Mouse (Mus musculus): ENCODE results near the gene Tas1r2.

Tas1r2 gene

DNA sequence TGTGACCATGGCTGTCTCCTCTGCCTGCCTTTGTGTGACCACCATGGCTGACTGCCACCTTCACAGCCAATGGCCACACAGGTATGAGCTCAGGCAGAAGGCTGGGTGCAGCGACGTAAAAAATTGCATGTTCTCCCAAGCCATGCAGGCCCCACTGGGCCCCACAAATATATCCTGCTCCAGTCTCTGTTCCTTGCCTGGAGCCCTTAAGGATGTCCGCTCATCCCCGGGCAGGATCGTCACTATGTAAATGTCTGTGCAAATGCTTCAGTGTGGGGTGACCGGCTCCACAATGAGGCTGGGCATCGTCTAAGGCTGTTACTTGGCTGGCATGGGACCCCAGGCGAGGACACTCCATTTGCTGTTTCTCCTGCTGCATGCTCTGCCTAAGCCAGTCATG lies at the start of gene Tas1r2:
TSS of gene Tas1r2 (plus strand) at position 301 of the 400 bp plus-strand sequence.
- no peak for DNase-seq

GRCm38 (mm10) chr4:139605216-139605615 lies 48.1 kb upstream of the Tas1r2 start:
- DNase-seq: no peak

- DNase-seq: no peak
These were observed 46.6 kb upstream of the Tas1r2 start for GRCm38 (mm10) chr4:139606732-139607131.

DNA sequence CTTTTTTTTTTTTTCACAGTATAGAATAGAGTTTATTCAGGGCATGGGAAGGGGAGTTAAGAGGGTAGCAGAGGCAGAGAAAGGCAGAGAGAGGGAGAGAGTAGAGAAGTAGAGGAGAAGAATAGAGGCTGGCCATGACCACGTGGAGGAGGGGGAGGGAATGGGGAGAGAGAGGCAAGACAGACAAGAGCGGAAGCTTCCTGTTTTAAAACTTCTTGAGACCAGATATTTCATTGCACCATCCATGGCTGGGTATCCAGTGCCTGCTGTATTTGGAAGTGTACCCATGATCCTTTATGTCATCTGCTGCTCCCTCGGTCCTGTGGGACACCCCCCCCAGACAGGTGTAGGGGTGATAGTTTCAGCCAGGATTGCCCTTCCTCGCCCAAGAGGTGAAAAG lies 44.4 kb upstream of the Tas1r2 start:
- no peak for DNase-seq

DNA sequence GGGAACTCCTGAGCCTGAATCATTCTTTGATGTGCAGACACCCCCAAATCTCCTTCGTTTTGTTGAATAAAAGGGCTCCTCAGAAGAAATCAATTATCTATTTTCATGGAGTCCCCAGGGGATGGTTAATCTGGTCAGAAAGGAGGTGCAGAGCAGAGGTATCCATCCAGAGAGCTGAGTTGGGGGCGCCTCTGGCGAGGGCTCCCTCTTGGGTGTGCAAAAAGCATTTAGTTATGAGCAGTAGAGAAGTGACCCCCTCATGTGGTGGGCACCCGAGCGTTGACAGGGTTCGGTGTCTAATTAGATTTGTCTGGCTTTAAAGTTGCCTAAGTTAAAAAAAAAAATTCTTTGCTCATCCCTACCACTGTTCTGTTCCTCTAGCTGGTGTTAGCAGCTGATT lies 42.4 kb upstream of the Tas1r2 start:
- DNase-seq: no peak

DNA sequence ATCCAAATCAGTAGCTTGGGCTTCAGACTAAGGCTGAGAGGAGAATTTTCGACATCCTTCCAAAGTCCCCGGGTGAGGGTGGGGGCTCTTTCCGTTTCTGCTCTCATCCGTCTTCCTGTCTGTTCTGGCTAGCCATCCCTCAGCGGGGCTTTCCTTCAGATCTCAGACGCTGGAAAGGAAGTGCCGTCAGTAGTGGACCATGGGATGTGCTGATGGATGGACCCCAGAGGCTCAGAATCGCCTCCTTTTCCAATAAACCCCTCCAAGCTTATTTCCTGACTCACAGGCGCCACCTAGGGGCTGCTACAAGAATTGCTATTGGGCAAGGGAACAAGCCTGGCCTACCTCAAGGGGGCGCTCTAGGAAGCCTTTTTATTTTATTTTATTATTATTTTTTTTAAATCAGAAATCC lies 41.8 kb upstream of the Tas1r2 start:
- DNase-seq: peak; percentile 90

GRCm38 (mm10) chr4:139614524-139615260 lies 38.6 kb upstream of the Tas1r2 start:
- no peak for DNase-seq

DNA sequence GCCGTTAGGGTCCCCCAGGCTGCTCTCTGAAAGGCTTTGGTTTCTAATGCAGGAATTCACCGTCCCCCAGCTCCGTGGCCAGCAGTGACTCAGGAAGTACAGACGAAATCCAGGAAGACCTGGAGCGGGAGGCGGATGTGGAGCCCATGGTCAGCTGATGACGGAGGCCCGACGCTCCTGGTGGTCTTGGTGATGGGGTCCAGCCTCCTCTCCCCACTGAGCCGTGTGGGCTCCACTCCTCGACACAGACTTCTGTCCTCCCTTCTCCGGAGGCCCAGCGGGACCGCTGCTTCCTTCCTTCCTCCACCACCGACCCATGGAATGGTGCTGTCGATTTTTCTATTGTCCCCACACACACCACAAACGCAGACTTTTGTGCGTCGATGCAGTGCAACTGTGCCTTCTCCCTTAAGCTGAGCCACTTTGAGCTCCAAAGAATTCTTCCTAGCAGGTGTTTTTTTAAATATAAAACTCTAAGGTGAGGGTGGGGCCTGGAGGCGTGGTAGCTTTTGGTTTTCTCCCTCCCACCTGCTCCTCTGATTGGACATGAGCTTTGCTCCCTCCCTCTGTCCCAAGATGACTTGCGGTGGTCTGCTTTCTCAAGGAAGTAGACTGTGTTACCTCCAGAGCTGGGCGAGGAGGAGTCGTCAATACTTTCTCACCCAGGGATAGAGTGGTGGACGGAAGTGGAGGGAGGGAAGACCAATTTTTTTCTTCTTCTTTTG lies 36.9 kb upstream of the Tas1r2 start:
- peak; percentile 69 to 72 for DNase-seq

DNA sequence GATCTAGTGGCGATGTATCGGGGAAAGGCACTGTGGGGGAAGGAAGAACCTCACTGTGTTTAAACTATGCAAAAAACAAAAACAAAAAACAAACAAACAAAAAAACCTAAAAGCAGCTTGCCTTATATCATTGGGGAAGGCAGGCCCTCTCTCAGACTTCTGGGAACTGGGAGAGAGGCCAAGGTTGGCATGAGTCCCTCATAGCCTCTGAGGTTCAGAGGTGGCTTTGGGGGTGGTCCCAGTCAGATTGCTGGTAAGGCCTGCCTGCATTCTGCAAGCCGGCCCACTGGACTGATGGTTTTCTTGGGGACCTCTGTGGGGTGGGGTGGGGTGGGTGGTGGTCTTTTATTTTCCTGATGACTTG lies 36.4 kb upstream of the Tas1r2 start:
- no peak for DNase-seq

DNA sequence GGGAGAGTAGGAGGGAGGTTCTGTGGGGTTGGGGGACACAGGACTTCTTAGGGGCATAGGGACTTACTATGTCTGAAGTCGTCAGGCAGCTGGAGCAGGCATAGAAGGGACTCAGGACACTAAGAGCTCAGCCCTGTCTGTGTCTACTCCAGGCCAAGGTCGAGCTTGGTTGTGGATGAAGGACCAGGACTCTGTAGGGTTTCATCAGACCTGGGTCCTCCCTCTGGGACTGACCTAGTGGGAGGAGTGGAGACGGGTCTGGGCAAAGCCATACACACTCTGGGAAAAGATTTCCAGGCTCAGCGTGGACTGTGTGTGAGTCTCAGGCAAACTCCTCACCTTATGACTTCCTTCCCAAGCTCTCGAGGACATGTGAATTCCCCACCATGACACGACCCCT lies 33.6 kb upstream of the Tas1r2 start:
- no peak for DNase-seq

GRCm38 (mm10) chr4:139622373-139623282 lies 30.7 kb upstream of the Tas1r2 start, which contains the start of gene Aldh4a1:
Aldh4a1 (plus strand) TSS chr4:139622866.
- DNase-seq: peak; percentile 89 to 94

GRCm38 (mm10) chr4:139623434-139624115 lies 29.8 kb upstream of the Tas1r2 start:
- no peak for DNase-seq

DNA sequence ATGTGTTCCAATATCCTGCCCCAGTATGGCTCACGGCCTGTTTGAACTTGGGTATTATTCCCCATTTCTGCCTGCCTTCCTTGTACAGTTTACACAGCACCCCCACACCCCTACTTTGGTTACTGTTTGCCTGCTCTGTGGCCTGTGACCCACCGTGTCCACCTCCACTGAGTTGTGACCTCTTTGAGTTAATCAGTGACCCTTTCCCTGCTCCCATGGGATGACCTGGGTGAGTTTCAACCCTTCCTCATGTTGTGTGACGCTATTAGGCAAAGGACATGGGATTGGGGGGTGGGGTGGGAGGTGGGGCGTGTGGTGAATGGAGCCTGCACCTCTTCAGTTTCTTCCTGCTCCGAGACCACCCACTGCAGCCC lies 29.2 kb upstream of the Tas1r2 start:
- no peak for DNase-seq

- DNase-seq: peak; percentile 62 to 76
These were observed 28.6 kb upstream of the Tas1r2 start for GRCm38 (mm10) chr4:139624706-139625105.

DNA sequence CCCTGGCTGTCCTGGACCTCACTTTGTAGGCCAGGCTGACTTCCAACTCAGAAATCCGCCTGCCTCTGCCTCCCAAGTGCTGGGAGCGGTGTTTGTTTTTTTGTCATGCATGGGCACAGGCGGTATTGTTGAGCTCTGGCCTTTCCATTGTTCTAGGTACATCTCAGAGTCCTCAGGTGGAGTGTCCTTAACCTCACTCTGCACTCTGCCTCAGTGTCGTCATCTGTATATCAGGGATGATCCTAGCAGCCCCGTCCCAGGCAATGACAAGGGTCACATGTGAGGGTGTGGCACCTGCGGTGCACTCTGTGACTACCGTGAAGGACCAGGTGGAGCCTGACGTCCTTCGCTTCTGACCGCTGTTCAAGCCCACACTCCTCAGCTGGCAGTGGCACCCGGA lies 26.0 kb upstream of the Tas1r2 start:
- no peak for DNase-seq

DNA sequence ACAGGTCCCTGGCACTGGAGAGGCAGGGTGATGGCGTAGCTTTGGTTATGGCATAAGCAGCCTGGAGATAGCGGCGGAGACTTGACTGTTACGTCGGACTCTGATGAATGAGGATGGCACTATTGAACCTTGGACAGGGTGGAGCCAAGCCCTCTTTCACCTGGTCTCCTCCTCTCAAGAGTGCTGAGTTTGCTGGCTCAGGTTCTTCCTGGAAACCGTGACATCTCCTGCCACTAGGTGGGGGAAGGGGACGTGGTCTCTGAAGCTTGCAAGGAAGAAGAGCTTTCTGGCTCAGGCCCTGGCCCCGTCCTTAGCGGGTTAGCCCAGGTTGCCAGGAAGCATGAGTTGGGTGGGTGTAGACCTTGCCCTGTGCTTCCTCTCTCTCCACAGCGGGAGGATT lies 23.2 kb upstream of the Tas1r2 start:
- no peak for DNase-seq

DNA sequence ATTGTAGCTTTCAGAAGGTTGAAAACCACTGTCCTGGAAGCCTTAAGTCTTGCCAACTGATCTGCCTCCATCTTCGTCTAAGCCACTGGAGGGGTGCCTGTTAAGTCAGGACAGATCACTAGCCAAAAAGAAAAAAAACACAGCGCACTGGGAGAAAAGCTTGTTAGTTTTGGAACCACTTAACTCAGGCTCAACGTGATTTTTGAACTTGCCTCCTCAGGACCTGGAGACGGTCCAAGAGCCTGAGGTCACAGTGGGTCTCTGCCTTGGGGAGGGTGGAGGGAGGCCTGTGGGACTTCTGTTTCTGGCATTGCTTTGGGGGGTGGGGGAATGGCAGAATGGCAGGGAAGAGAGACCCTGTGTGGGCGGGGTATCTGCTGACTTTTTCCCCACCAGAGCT lies 22.2 kb upstream of the Tas1r2 start:
- peak in 1 of 2 experiments; percentile 53 for DNase-seq

- no peak for DNase-seq
These were observed 21.6 kb upstream of the Tas1r2 start for GRCm38 (mm10) chr4:139631569-139632253.

GRCm38 (mm10) chr4:139632254-139632580 lies 21.1 kb upstream of the Tas1r2 start:
- DNase-seq: no peak

- DNase-seq: peak; percentile 57 to 77
These were observed 17.0 kb upstream of the Tas1r2 start for GRCm38 (mm10) chr4:139636373-139636772.

DNA sequence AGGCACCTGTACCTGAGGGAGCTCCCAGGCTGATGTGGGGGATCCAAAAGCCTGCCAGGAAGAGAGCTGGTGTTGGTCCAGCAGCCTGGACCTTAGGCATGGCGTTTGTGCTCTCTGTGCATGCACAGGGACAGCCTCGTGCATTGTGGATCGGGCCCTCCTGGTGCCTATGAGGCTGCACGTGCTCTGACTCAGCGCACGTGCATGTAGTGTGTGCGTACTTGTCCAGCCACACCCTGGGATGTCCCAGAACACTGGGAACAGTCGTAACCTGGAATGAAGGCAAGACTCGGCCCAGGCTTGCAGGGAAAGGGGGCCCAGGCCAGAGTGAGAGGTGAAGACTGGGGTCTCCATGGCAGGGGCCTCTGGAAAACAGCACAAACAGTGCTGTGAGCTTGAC lies 15.5 kb upstream of the Tas1r2 start:
- no peak for DNase-seq

- no peak for DNase-seq
These were observed 15.0 kb upstream of the Tas1r2 start for GRCm38 (mm10) chr4:139638356-139638755.

All from lung, postnatal 4 days (tissue).